Mouse (Mus musculus) heart, adult 2 months (tissue): ENCODE measurements around the gene Klhl1. TPM values are rescaled to one million over a fixed set of nuclear protein-coding genes. Genes with fewer than 3 reads are reported as not detected.

Source experiments
- DNase-seq, 2 experiments: peaks; one replicate each; pipeline ENCODE4 v3.0.0; 2021
- H3K27ac ChIP-seq: fragments of 200-600 bp; 2 replicates; pipeline ENCODE4 v1.8.1; 2022
- H3K27me3 ChIP-seq: fragments of 200-500 bp; 2 replicates; pipeline ENCODE4 v1.6.1; 2012; ENCODE audit warnings: mild to moderate bottlenecking, low read length, inconsistent platforms, mixed read lengths; ENCODE audit not compliant: control insufficient read depth, insufficient read depth
- H3K36me3 ChIP-seq: fragments of 200-500 bp; 2 replicates; pipeline ENCODE4 v1.6.1; 2012; ENCODE audit warnings: low read length, inconsistent platforms; ENCODE audit not compliant: control insufficient read depth, insufficient read depth
- H3K4me1 ChIP-seq: fragments of 200-500 bp; 2 replicates; pipeline ENCODE4 v1.6.1; 2011; ENCODE audit warnings: low read length; ENCODE audit not compliant: control insufficient read depth, insufficient read depth
- H3K4me3 ChIP-seq: fragments of 200-600 bp; 2 replicates; pipeline ENCODE4 v1.8.1; 2022
- H3K79me2 ChIP-seq: fragments of 200-500 bp; replicated peaks from 2 replicates; pipeline ENCODE4 v1.6.1; 2012; ENCODE audit warnings: mild to moderate bottlenecking, inconsistent platforms, low read length, moderate library complexity, mixed read lengths; ENCODE audit not compliant: control insufficient read depth, insufficient read depth
- H3K9ac ChIP-seq: fragments of 200-500 bp; 2 replicates; pipeline ENCODE4 v1.6.1; 2012; ENCODE audit warnings: low read depth, mild to moderate bottlenecking, control low read depth, inconsistent platforms, low read length, mixed read lengths
- CTCF ChIP-seq: fragments of 200-600 bp; IDR thresholded peaks from 2 replicates; pipeline ENCODE4 v1.8.1; 2022; ENCODE audit warnings: antibody characterized with exemption, mild to moderate bottlenecking, moderate library complexity
- EP300 ChIP-seq: fragments of 200-500 bp; IDR thresholded peaks from 2 replicates; pipeline ENCODE4 v1.6.1; 2011; ENCODE audit warnings: low read depth, low read length, control low read depth; ENCODE audit not compliant: insufficient read depth
- POLR2A ChIP-seq: fragments of 200-500 bp; IDR thresholded peaks from 2 replicates; pipeline ENCODE4 v1.6.1; 2011; ENCODE audit warnings: mild to moderate bottlenecking, low read depth, low read length, control low read depth; ENCODE audit not compliant: insufficient read depth
- WGBS: fragments of 180-500 bp; shearing (Covaris S2); methylation state at CpG from one replicate; pipeline ENCODE4 v1.1.7; 2018; 5-methylcytosine and 5-hydroxymethylcytosine counted together
- intact Hi-C: fragments of 180-260 bp; cut with DNase I; formaldehyde crosslinking; loops from one replicate; pipeline ENCODE4 v1.15.1; 2025
- polyA plus RNA-seq: library from polyadenylated mRNA; depleted of rRNA; stranded (reverse); fragments of >200 nt; gene quantifications from 2 replicates; pipeline ENCODE4 v1.2.3, GENCODE M21; 2012
- total RNA-seq, 2 experiments: library from RNA; stranded (reverse); gene quantifications; 2 replicates each; pipeline ENCODE4 v1.2.3; 2021

The Klhl1 gene
- total and polyA plus RNA-seq, 3 experiments = not detected

DNA sequence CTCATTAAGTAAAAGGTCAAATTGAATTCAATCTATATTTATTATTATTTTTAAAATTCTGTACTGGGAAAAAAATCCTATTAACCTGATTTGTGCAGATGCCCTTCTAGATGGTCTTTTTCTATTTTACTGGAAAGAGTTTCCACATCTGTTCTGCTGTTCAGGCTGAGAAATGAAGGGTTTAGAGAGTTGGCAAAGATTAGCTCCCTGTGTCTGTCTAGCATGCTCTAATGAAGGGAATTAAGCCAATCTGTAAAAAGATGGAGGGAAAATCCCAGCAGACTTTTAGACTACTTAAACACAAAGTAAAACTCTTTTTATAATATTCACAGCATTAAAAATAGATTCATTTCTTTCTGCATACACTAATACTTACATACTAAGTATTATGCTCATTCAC lies 47.6 kb downstream of the Klhl1 start:
- no peaks in the 10 kb centered on the region for H3K4me1 ChIP-seq
- no peaks in the 10 kb centered on the region for H3K27me3 ChIP-seq
- no peaks in the 10 kb centered on the region for H3K36me3 ChIP-seq
- no peak overlapping the region for H3K27ac ChIP-seq
- intact Hi-C loops = no loop called here
- H3K79me2 ChIP-seq = no peaks in the 10 kb centered on the region
- no peak overlapping the region for H3K9ac ChIP-seq
- TF ChIP-seq CTCF (no peak), EP300 (no peak), POLR2A (no peak)
- no peak for DNase-seq
- H3K4me3 ChIP-seq = no peak overlapping the region

DNA sequence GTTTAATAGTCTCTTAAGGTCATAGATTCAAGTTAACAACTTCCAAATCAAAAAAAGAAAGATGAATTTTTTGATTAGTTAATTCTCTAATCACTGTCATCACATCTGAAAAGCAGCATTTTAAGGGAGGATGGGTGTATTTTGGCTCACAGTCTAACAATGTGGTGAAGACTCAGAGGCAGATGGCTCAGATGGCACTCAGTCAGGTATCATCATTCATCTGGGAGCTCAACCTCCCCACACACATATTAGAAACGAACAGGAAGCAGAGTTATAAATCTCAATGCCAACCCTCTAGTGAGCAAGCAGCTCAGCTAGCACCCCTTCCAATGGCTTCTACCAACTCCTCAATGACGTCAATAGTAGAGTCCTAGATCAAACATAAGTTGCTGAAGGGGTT lies 57.1 kb downstream of the Klhl1 start:
- no peak overlapping the region for H3K9ac ChIP-seq
- H3K4me3 ChIP-seq = no peak overlapping the region
- no peaks in the 10 kb centered on the region for H3K4me1 ChIP-seq
- WGBS = 46% methylated on average over 2 of the region's 2 CpGs
- no peak overlapping the region for H3K27ac ChIP-seq
- no peaks in the 10 kb centered on the region for H3K27me3 ChIP-seq
- TF ChIP-seq CTCF = no peak
- TF ChIP-seq POLR2A = no peak
- TF ChIP-seq EP300 = no peak
- intact Hi-C loops = no loop called here
- no peaks in the 10 kb centered on the region for H3K36me3 ChIP-seq
- DNase-seq = no peak
- no peaks in the 10 kb centered on the region for H3K79me2 ChIP-seq

DNA sequence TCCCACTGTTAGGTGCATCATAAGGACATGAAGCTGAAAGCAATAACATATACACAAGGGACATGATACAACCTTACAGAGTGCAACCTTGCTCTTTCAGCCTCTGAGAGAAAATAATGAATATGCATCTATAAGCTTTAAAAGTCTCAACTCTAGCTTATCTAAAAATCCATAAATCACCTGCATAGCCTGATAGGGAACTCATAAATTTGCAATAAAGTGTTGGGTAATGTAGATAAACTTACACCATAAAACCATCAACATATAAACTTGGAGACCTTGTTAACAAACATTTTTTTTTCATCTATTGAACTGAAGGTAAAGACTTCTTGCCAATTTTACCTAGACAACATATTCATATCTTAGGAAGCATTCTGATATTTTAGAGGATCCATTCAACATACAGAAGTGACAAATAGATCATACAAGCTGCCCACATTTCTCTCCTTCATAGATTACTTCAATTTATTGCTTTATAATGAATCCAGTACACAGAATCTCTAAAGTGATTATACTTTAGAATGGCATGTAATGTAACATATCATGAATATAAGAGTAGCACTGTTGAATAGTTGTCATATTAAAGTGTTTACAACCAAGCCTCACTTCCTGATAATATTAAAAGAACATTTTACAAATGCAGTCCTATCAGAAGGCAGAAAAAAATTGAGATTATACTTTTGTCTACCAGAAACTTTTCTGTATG lies 126.7 kb downstream of the Klhl1 start:
- intact Hi-C loops = no loop called here
- no peaks in the 10 kb centered on the region for H3K4me1 ChIP-seq
- TF ChIP-seq POLR2A (no peak), CTCF (no peak), EP300 (no peak)
- H3K79me2 ChIP-seq = no peaks in the 10 kb centered on the region
- no peak overlapping the region for H3K9ac ChIP-seq
- no peaks in the 10 kb centered on the region for H3K27me3 ChIP-seq
- no peak overlapping the region for H3K4me3 ChIP-seq
- no peak for DNase-seq
- no peak overlapping the region for H3K27ac ChIP-seq
- no peaks in the 10 kb centered on the region for H3K36me3 ChIP-seq

DNA sequence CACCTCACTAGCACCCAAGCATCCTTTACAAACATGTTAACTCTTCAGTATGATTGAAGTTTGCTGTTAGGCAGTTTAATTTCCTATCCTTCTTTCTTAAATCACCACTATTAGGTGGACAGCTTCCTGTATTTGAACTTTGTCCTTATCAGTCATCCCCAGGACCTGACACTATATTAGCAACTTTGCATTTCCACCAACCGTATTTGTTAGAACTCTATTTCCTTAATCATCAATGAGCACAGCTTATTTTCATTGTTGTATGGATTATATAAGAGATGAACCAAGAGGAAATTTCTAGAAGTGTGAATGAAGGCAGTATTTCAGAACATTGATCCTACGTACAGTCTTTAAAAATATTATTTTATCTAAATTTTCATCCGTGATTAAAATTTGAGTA lies 156.2 kb downstream of the Klhl1 start:
- H3K4me3 ChIP-seq = no peak overlapping the region
- DNase-seq = no peak
- no peaks in the 10 kb centered on the region for H3K4me1 ChIP-seq
- H3K27me3 ChIP-seq = no peaks in the 10 kb centered on the region
- no peak overlapping the region for H3K9ac ChIP-seq
- H3K79me2 ChIP-seq = no peaks in the 10 kb centered on the region
- H3K27ac ChIP-seq = no peak overlapping the region
- no peaks in the 10 kb centered on the region for H3K36me3 ChIP-seq
- 72% methylated on average over 3 of the region's 3 CpGs for WGBS
- TF ChIP-seq POLR2A (no peak), CTCF (no peak), EP300 (no peak)
- intact Hi-C loops = no loop called here

DNA sequence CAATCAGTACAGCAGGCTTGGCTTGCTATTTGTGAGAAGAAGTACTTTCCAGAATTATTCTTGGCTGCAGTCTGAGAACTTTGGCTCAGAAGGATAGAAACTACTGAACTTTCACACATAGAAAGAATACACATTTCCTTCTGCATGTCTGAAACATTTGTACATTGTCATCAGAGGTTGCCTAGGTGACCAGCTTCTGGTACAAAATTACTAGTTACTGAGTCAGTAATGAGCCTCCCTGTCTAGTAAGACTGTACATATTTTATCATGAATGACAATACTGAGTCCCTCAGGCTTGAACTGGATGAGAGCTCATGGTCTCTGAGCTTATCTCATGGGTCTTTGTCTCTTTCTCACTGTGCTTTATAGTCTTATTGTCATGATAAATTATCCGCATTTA lies 170.7 kb downstream of the Klhl1 start:
- DNase-seq = no peak
- H3K36me3 ChIP-seq = no peaks in the 10 kb centered on the region
- H3K9ac ChIP-seq = no peak overlapping the region
- no peak overlapping the region for H3K4me3 ChIP-seq
- 81% methylated on average over 1 of the region's 1 CpGs for WGBS
- intact Hi-C loops = no loop called here
- H3K79me2 ChIP-seq = no peaks in the 10 kb centered on the region
- H3K27me3 ChIP-seq = no peaks in the 10 kb centered on the region
- H3K4me1 ChIP-seq = no peaks in the 10 kb centered on the region
- TF ChIP-seq EP300 (no peak), POLR2A (no peak), CTCF (no peak)
- H3K27ac ChIP-seq = no peak overlapping the region

DNA sequence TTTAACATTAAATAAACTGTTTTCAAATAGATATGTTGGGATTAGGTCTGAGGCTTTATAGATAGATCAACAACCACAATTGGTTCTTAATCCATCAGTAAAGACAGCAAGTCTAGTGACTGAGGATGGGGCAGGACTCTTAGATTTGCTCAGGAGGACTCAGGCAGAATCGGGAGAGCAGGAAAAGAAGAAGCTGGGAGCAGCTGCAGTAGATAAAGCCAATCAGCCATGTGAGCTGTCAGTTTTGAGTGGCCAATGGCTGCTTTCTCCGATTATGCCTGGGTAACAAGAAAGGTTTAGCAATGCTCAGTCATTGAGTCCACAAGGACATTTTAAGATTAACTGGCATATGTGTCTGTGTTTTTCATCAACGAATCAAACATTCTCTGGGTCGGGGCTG lies 187.8 kb downstream of the Klhl1 start:
- intact Hi-C loops = no loop called here
- Histone ChIP-seq H3K4me1 (no peaks in the 10 kb centered on the region), H3K27ac (no peak overlapping the region), H3K27me3 (no peaks in the 10 kb centered on the region), H3K4me3 (no peak overlapping the region), H3K9ac (no peak overlapping the region), H3K36me3 (no peaks in the 10 kb centered on the region), H3K79me2 (no peaks in the 10 kb centered on the region)
- 43% methylated on average over 4 of the region's 4 CpGs for WGBS
- no peak for TF ChIP-seq EP300
- no peak for TF ChIP-seq POLR2A
- no peak for TF ChIP-seq CTCF
- DNase-seq = no peak
